8 mouse cellular contexts compared by ENCODE assay signal in the genomic region with DNA sequence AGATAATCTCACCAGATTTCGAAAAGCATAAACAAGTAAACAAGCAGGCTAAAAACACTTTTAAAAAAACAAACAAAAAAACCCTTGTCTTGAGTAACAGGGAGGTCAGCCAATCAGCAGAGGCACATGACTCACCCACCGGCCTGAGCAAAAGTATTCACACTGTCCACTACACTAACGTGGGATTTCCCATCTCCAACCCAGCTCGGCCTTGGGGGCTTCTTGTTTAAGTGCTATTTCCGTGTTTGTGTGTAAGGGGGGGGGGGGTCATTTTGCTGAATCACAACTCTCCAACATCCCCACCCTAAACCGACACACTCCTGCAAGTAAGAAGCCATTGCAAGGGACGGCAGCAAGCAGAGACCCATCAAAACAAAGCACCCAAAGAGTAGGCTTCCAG. TPM values are rescaled to one million over a fixed set of nuclear protein-coding genes. Genes with fewer than 3 reads are reported as not detected.
DNase-seq lines count a peak whose midpoint lies in the region; ATAC-seq lines count a peak whose summit lies in the region.

No protein-coding gene starts in this region.

- peak overlapping the region; percentile 74 for H3K4me3 ChIP-seq in embryonic facial prominence, embryonic 14.5 days (ENCODE audit: low read depth, low read length)
- H3K4me3 ChIP-seq in limb, embryonic 10.5 days = peak overlapping the region; percentile 87
- H3K4me3 ChIP-seq in midbrain, embryonic 10.5 days = peak overlapping the region; percentile 97

- no peaks in the 10 kb centered on the region for H3K36me3 ChIP-seq in embryonic facial prominence, embryonic 14.5 days (ENCODE audit: control insufficient read depth, insufficient read depth, low read length)
- H3K36me3 ChIP-seq in limb, embryonic 10.5 days = peaks cover 15% of the 10 kb centered on the region
- H3K36me3 ChIP-seq in midbrain, embryonic 10.5 days = peaks cover 9% of the 10 kb centered on the region; the same call in 1 of the 2 replicates

- no peaks in the 10 kb centered on the region for H3K9me3 ChIP-seq in embryonic facial prominence, embryonic 14.5 days (ENCODE audit: control insufficient read depth, low read length)
- no peaks in the 10 kb centered on the region for H3K9me3 ChIP-seq in limb, embryonic 10.5 days (replicated peaks)
- no peaks in the 10 kb centered on the region for H3K9me3 ChIP-seq in midbrain, embryonic 10.5 days (replicated peaks)

- peak overlapping the region; percentile 99 for H3K27ac ChIP-seq in embryonic facial prominence, embryonic 14.5 days (replicated peaks; ENCODE audit: low read depth, low read length)
- H3K27ac ChIP-seq in limb, embryonic 10.5 days = peak overlapping the region; percentile 99
- peak overlapping the region; percentile 98 for H3K27ac ChIP-seq in midbrain, embryonic 10.5 days (replicated peaks)

- no peak for ATAC-seq in embryonic facial prominence, embryonic 14.5 days (ENCODE audit: low read depth)

- DNase-seq in urinary bladder, postnatal 25 days (ENCODE audit: low spot score) = peak; percentile 27
- no peak for DNase-seq in urinary bladder, adult 2 months (ENCODE audit: low spot score)
- DNase-seq in embryonic facial prominence, embryonic 14.5 days (ENCODE audit: low spot score) = peak; percentile 24
- peak; percentile 5 for DNase-seq in heart, postnatal 25 days (ENCODE audit: low spot score)
- peak; percentile 54 for DNase-seq in limb, embryonic 10.5 days (ENCODE audit: low spot score)
- peak; percentile 32 for DNase-seq in midbrain, embryonic 10.5 days (ENCODE audit: low spot score)
- DNase-seq in layer of hippocampus, adult 11-12 months (ENCODE audit: low spot score) = no peak
- no peak for DNase-seq in ovary, postnatal 36 days (ENCODE audit: low spot score)

- peak overlapping the region; percentile 61 for H3K4me2 ChIP-seq in embryonic facial prominence, embryonic 14.5 days (ENCODE audit: low read depth, low read length)

- H3K4me1 ChIP-seq in embryonic facial prominence, embryonic 14.5 days (ENCODE audit: control insufficient read depth, insufficient read depth, low read length) = peaks cover 21% of the 10 kb centered on the region
- H3K4me1 ChIP-seq in limb, embryonic 10.5 days = peaks cover 22% of the 10 kb centered on the region; the same call in 1 of the 2 replicates
- H3K4me1 ChIP-seq in midbrain, embryonic 10.5 days = peaks cover 35% of the 10 kb centered on the region

- peak overlapping the region; percentile 99 for H3K9ac ChIP-seq in embryonic facial prominence, embryonic 14.5 days (ENCODE audit: low read depth, low read length)

- no peaks in the 10 kb centered on the region for H3K27me3 ChIP-seq in embryonic facial prominence, embryonic 14.5 days (replicated peaks; ENCODE audit: control insufficient read depth, insufficient read depth, low read length)
- no peaks in the 10 kb centered on the region for H3K27me3 ChIP-seq in limb, embryonic 10.5 days (ENCODE audit: low read depth, poor library complexity, severe bottlenecking)
- H3K27me3 ChIP-seq in midbrain, embryonic 10.5 days (ENCODE audit: low read depth, poor library complexity, severe bottlenecking) = no peaks in the 10 kb centered on the region

- WGBS in embryonic facial prominence, embryonic 14.5 days = 9% methylated on average over 7 of the region's 7 CpGs
- 8% methylated on average over 7 of the region's 7 CpGs for WGBS in limb, embryonic 10.5 days
- WGBS in midbrain, embryonic 10.5 days = 12% methylated on average over 7 of the region's 7 CpGs

- intact Hi-C loops in heart, postnatal 25 days (cut with DNase I) = loop anchor here (5.0 kb wide), 1 partner anchor 51 kb away; no protein-coding TSS in a partner anchor

RNA-seq across cellular contexts. Expression of a gene that starts 1.2 kb away (rescaled TPM):
- 17.6 and 43.9 TPM in 2 replicates for polyA plus RNA-seq in urinary bladder, adult 2 months (2012; rRNA removed)
- 87.5 and 89.8 TPM in 2 replicates for polyA plus RNA-seq in embryonic facial prominence, embryonic 14.5 days (2014; fragmentation: Nextera tagmentation; extraction: Ambion mirVana)
- total RNA-seq in heart, postnatal 25 days (2021) = 10 to 100 TPM; 50.9 to 57.5 TPM
- polyA plus RNA-seq in limb, embryonic 10.5 days (2016; fragmentation: Nextera tagmentation; extraction: Ambion mirVana) = 132 and 134 TPM in 2 replicates
- polyA plus RNA-seq in midbrain, embryonic 10.5 days (2016; fragmentation: Nextera tagmentation; extraction: Ambion mirVana) = 110 and 112 TPM in 2 replicates

RNA-seq across cellular contexts. Expression of a gene that starts 37.7 kb away (rescaled TPM):
- polyA plus RNA-seq in urinary bladder, adult 2 months (2012; rRNA removed) = 70.9 and 76.2 TPM in 2 replicates
- 33.0 and 37.9 TPM in 2 replicates for polyA plus RNA-seq in embryonic facial prominence, embryonic 14.5 days (2014; fragmentation: Nextera tagmentation; extraction: Ambion mirVana)
- 10 to 100 TPM; 37.2 to 51.5 TPM for total RNA-seq in heart, postnatal 25 days (2021)
- polyA plus RNA-seq in limb, embryonic 10.5 days (2016; fragmentation: Nextera tagmentation; extraction: Ambion mirVana) = 142 and 157 TPM in 2 replicates
- polyA plus RNA-seq in midbrain, embryonic 10.5 days (2016; fragmentation: Nextera tagmentation; extraction: Ambion mirVana) = 130 and 140 TPM in 2 replicates

Comparison
In these comparisons a context has a peak if more than half of its experiments do, and no peak if none do; other contexts are left out.
1. DNase-seq: peak in urinary bladder, postnatal 25 days (single experiment), embryonic facial prominence, embryonic 14.5 days (single experiment), heart, postnatal 25 days (single experiment), limb, embryonic 10.5 days (single experiment) and midbrain, embryonic 10.5 days (single experiment); none in urinary bladder, adult 2 months (single experiment), layer of hippocampus, adult 11-12 months (single experiment) and ovary, postnatal 36 days (single experiment).
2. Peak in every context shown above with its lines, with median percentiles within 50 percentile points of each other: H3K27ac ChIP-seq and H3K4me3 ChIP-seq.